ENCODE assay signal across 33 mouse cellular contexts in genomic region chr8:44782421-44782820, GRCm38 (mm10).
"Had no signal": no experiment of that assay in that cellular context is flagged by ENCODE, and none has a peak within 500 bp of the region (broad histone marks: within the 10 kb centered on the region; RNA-seq: fewer than 3 reads in every experiment).

No protein-coding gene starts in this region.

- H3K27me3 ChIP-seq: limb, embryonic 12.5 days; limb, embryonic 13.5 days; limb, embryonic 15.5 days; liver, embryonic 12.5 days; liver, embryonic 13.5 days; liver, embryonic 15.5 days; lung, embryonic 15.5 days; megakaryocyte, embryonic 14.5 days; midbrain, embryonic 12.5 days; midbrain, embryonic 13.5 days; midbrain, embryonic 15.5 days; neural tube, embryonic 12.5 days; neural tube, embryonic 13.5 days had no signal

- H3K4me1 ChIP-seq: limb, embryonic 10.5 days; limb, embryonic 13.5 days; limb, embryonic 15.5 days; liver, embryonic 12.5 days; liver, embryonic 13.5 days; liver, embryonic 15.5 days; lung, embryonic 15.5 days; megakaryocyte, embryonic 14.5 days had no signal

- DNase-seq: left cerebral cortex, postnatal 4 days; liver; liver, embryonic 13.5 days; liver, postnatal 0 days; lung, adult 18-20 months; lung, adult 2 months; lung, embryonic 14.5 days; lung, postnatal 10 days; lung, postnatal 14 days; lung, postnatal 36 days; lung, postnatal 4 days; midbrain, embryonic 14.5 days had no signal

- H3K4me2 ChIP-seq: limb, embryonic 12.5 days; limb, embryonic 13.5 days; limb, embryonic 15.5 days; liver, embryonic 11.5 days; liver, embryonic 12.5 days; liver, embryonic 13.5 days; liver, embryonic 15.5 days; lung, embryonic 14.5 days; lung, embryonic 15.5 days; midbrain, embryonic 11.5 days; midbrain, embryonic 12.5 days; midbrain, embryonic 13.5 days; midbrain, embryonic 15.5 days; neural tube, embryonic 12.5 days; neural tube, embryonic 13.5 days had no signal

- H3K4me3 ChIP-seq: limb, embryonic 10.5 days; limb, embryonic 12.5 days; limb, embryonic 13.5 days; limb, embryonic 15.5 days; liver, embryonic 12.5 days; liver, embryonic 13.5 days; liver, embryonic 15.5 days; lung, embryonic 15.5 days; megakaryocyte, embryonic 14.5 days; midbrain, embryonic 10.5 days; midbrain, embryonic 12.5 days; midbrain, embryonic 13.5 days; midbrain, embryonic 15.5 days; myocyte; neural tube, embryonic 12.5 days; neural tube, embryonic 13.5 days had no signal

- H3K36me3 ChIP-seq: limb, embryonic 10.5 days; limb, embryonic 12.5 days; limb, embryonic 13.5 days; limb, embryonic 15.5 days; liver, embryonic 12.5 days; liver, embryonic 13.5 days; liver, embryonic 15.5 days; lung, embryonic 15.5 days; midbrain, embryonic 10.5 days; midbrain, embryonic 12.5 days; midbrain, embryonic 13.5 days; midbrain, embryonic 15.5 days; neural tube, embryonic 12.5 days; neural tube, embryonic 13.5 days had no signal

- H3K9me3 ChIP-seq: limb, embryonic 10.5 days; limb, embryonic 12.5 days; limb, embryonic 13.5 days; limb, embryonic 15.5 days; liver, embryonic 12.5 days; liver, embryonic 13.5 days; liver, embryonic 15.5 days; lung, embryonic 15.5 days; midbrain, embryonic 10.5 days; midbrain, embryonic 12.5 days; midbrain, embryonic 13.5 days; midbrain, embryonic 15.5 days; neural tube, embryonic 12.5 days; neural tube, embryonic 13.5 days had no signal

- H3K27ac ChIP-seq: limb, embryonic 10.5 days; limb, embryonic 12.5 days; limb, embryonic 13.5 days; limb, embryonic 15.5 days; liver, embryonic 12.5 days; liver, embryonic 13.5 days; liver, embryonic 14.5 days; liver, embryonic 15.5 days; lung, embryonic 15.5 days; macrophage; midbrain, embryonic 10.5 days; midbrain, embryonic 12.5 days; midbrain, embryonic 13.5 days; midbrain, embryonic 15.5 days; neural tube, embryonic 12.5 days; neural tube, embryonic 13.5 days had no signal

- H3K9ac ChIP-seq: limb, embryonic 12.5 days; limb, embryonic 13.5 days; limb, embryonic 15.5 days; liver, embryonic 12.5 days; liver, embryonic 13.5 days; liver, embryonic 14.5 days; liver, embryonic 15.5 days; liver, postnatal 0 days; lung, embryonic 14.5 days; lung, embryonic 15.5 days; midbrain, embryonic 12.5 days; midbrain, embryonic 13.5 days; midbrain, embryonic 15.5 days; neural tube, embryonic 12.5 days; neural tube, embryonic 13.5 days had no signal

- ATAC-seq: liver, embryonic 12.5 days; liver, postnatal 0 days; lung, postnatal 0 days; midbrain, embryonic 13.5 days; midbrain, embryonic 15.5 days; midbrain, embryonic 16.5 days had no signal
